Mouse (Mus musculus) MEL (cell line): ENCODE measurements around the gene Map3k12. TPM values are rescaled to one million over a fixed set of nuclear protein-coding genes. Genes with fewer than 3 reads are reported as not detected.
A peak's percentile ranks its signal among the peaks of the same experiment; 100 is the strongest.

Source experiments
- DNase-seq: peaks from one replicate; pipeline ENCODE4 v3.0.0; 2011; ENCODE audit warnings: low read depth, low spot score
- H3K27ac ChIP-seq: 2 replicates; pipeline ENCODE4 v1.5.1; 2012; ENCODE audit warnings: low read depth, mild to moderate bottlenecking, control low read depth, low read length, moderate library complexity; ENCODE audit not compliant: control insufficient read depth
- H3K27me3 ChIP-seq, 2 experiments: fragments of 150-350 bp in 1 of 2; sonication (generic) in 1 of 2; 2 replicates each; pipeline ENCODE4 v1.6.1; 2012; ENCODE audit warnings: low read length in 2 of 2, mild to moderate bottlenecking in 2 of 2, improper control_type of control experiment in 1 of 2, moderate library complexity in 1 of 2; ENCODE audit not compliant: insufficient read depth in 2 of 2, control insufficient read depth in 1 of 2
- H3K36me3 ChIP-seq, 2 experiments: 2 replicates each; pipeline ENCODE4 v1.6.1; 2012 to 2014; ENCODE audit warnings: low read length in 2 of 2, improper control_type of control experiment in 1 of 2, inconsistent platforms in 1 of 2, mild to moderate bottlenecking in 1 of 2; ENCODE audit not compliant: insufficient read depth in 2 of 2, control insufficient read depth in 1 of 2
- H3K4me1 ChIP-seq, 2 experiments: fragments of 150-350 bp in 1 of 2; sonication (generic) in 1 of 2; 2 replicates each; pipeline ENCODE4 v1.6.1; 2012; ENCODE audit warnings: low read length in 2 of 2, improper control_type of control experiment in 1 of 2, mild to moderate bottlenecking in 1 of 2; ENCODE audit not compliant: insufficient read depth in 2 of 2, control insufficient read depth in 1 of 2
- H3K4me3 ChIP-seq, 2 experiments: fragments of 150-350 bp in 1 of 2; sonication (generic) in 1 of 2; 2 replicates each; pipeline ENCODE4 v1.5.1; 2012; ENCODE audit warnings: low read depth in 2 of 2, low read length in 2 of 2, mild to moderate bottlenecking in 2 of 2, moderate library complexity in 2 of 2, control low read depth in 1 of 2, improper control_type of control experiment in 1 of 2; ENCODE audit not compliant: control insufficient read depth in 1 of 2, insufficient read depth in 1 of 2
- H3K79me2 ChIP-seq: 2 replicates; pipeline ENCODE4 v1.6.1; 2012; ENCODE audit warnings: mild to moderate bottlenecking, low read length, moderate library complexity; ENCODE audit not compliant: control insufficient read depth, poor library complexity, insufficient read depth
- H3K9ac ChIP-seq: 2 replicates; pipeline ENCODE4 v1.6.1; 2012; ENCODE audit warnings: low read depth, mild to moderate bottlenecking, control low read depth, low read length, moderate library complexity; ENCODE audit not compliant: control insufficient read depth, poor library complexity, severe bottlenecking
- H3K9me3 ChIP-seq: fragments of 150-350 bp; sonication (generic); replicated peaks from 2 replicates; pipeline ENCODE4 v1.6.1; 2012; ENCODE audit warnings: mild to moderate bottlenecking, low read length, improper control_type of control experiment, moderate library complexity; ENCODE audit not compliant: insufficient read depth
- BHLHE40 ChIP-seq: IDR thresholded peaks from 2 replicates; pipeline ENCODE4 v1.6.1; 2012; ENCODE audit warnings: low read depth, mild to moderate bottlenecking, inconsistent platforms, low read length, improper control_type of control experiment, borderline replicate concordance
- E2F4 ChIP-seq: IDR thresholded peaks from 2 replicates; pipeline ENCODE4 v1.6.1; 2011; ENCODE audit warnings: low read depth, low read length, improper control_type of control experiment, borderline replicate concordance
- EP300 ChIP-seq, 2 experiments: IDR thresholded peaks; 2 replicates each; pipeline ENCODE4 v1.6.1; 2011; ENCODE audit warnings: improper control_type of control experiment in 2 of 2, low read length in 2 of 2, low read depth in 1 of 2, mild to moderate bottlenecking in 1 of 2
- ETS1 ChIP-seq: IDR thresholded peaks from 2 replicates; pipeline ENCODE4 v1.6.1; 2012; ENCODE audit warnings: low read depth, mild to moderate bottlenecking, inconsistent platforms, low read length, improper control_type of control experiment, moderate library complexity
- JUND ChIP-seq: IDR thresholded peaks from 2 replicates; pipeline ENCODE4 v1.6.1; 2011; ENCODE audit warnings: low read depth, mild to moderate bottlenecking, improper control_type of control experiment, low read length
- KAT2A ChIP-seq: conservative IDR thresholded peaks from 2 replicates; pipeline ENCODE4 v1.6.1; 2012; ENCODE audit warnings: low read depth, low read length, improper control_type of control experiment, inconsistent platforms
- MAFK ChIP-seq: IDR thresholded peaks from 2 replicates; pipeline ENCODE4 v1.6.1; 2011; ENCODE audit warnings: low read depth, mild to moderate bottlenecking, low read length, improper control_type of control experiment, borderline replicate concordance
- MEF2A ChIP-seq: IDR thresholded peaks from 2 replicates; pipeline ENCODE4 v1.6.1; 2014; ENCODE audit warnings: low read depth, mild to moderate bottlenecking, inconsistent platforms, low read length, improper control_type of control experiment; ENCODE audit not compliant: poor library complexity, insufficient replicate concordance, severe bottlenecking; ENCODE audit errors: extremely low read depth
- MXI1 ChIP-seq: IDR thresholded peaks from 2 replicates; pipeline ENCODE4 v1.6.1; 2011; ENCODE audit warnings: mild to moderate bottlenecking, low read depth, low read length, improper control_type of control experiment
- MYB ChIP-seq: IDR thresholded peaks from 2 replicates; pipeline ENCODE4 v1.6.1; 2011; ENCODE audit warnings: mild to moderate bottlenecking, low read depth, low read length, improper control_type of control experiment
- MYC ChIP-seq: IDR thresholded peaks from 2 replicates; pipeline ENCODE4 v1.6.1; 2011; ENCODE audit warnings: low read depth, mild to moderate bottlenecking, low read length, improper control_type of control experiment, moderate library complexity
- NRF1 ChIP-seq: IDR thresholded peaks from 2 replicates; pipeline ENCODE4 v1.6.1; 2014; ENCODE audit warnings: low read depth, mild to moderate bottlenecking, inconsistent platforms, low read length, improper control_type of control experiment, moderate library complexity; ENCODE audit not compliant: poor library complexity, insufficient read depth, severe bottlenecking
- POLR2AphosphoS2 ChIP-seq: IDR thresholded peaks from 2 replicates; pipeline ENCODE4 v1.6.1; 2011; ENCODE audit warnings: low read length, improper control_type of control experiment
- RAD21 ChIP-seq: IDR thresholded peaks from 2 replicates; pipeline ENCODE4 v1.6.1; 2011; ENCODE audit warnings: mild to moderate bottlenecking, low read depth, low read length, improper control_type of control experiment
- RCOR1 ChIP-seq: IDR thresholded peaks from 2 replicates; pipeline ENCODE4 v1.6.1; 2012; ENCODE audit warnings: low read depth, mild to moderate bottlenecking, inconsistent platforms, low read length, improper control_type of control experiment
- SMC3 ChIP-seq: IDR thresholded peaks from 2 replicates; pipeline ENCODE4 v1.6.1; 2011; ENCODE audit warnings: low read depth, low read length, improper control_type of control experiment
- TAL1 ChIP-seq: IDR thresholded peaks from 2 replicates; pipeline ENCODE4 v1.6.1; 2012; ENCODE audit warnings: mild to moderate bottlenecking, inconsistent platforms, low read length, moderate library complexity, mixed read lengths
- TBP ChIP-seq: IDR thresholded peaks from 2 replicates; pipeline ENCODE4 v1.8.0; 2011; ENCODE audit warnings: low read depth, low read length, improper control_type of control experiment
- UBTF ChIP-seq: IDR thresholded peaks from 2 replicates; pipeline ENCODE4 v1.6.1; 2012; ENCODE audit warnings: low read depth, mild to moderate bottlenecking, inconsistent platforms, low read length, improper control_type of control experiment, moderate library complexity, borderline replicate concordance; ENCODE audit not compliant: insufficient read depth
- USF2 ChIP-seq, 2 experiments: IDR thresholded peaks; 2 replicates each; pipeline ENCODE4 v1.6.1; 2011 to 2012; ENCODE audit warnings: improper control_type of control experiment in 2 of 2, low read length in 2 of 2, borderline replicate concordance in 1 of 2, inconsistent platforms in 1 of 2, low read depth in 1 of 2, mild to moderate bottlenecking in 1 of 2; ENCODE audit not compliant: insufficient read depth in 1 of 2
- ZKSCAN1 ChIP-seq: IDR thresholded peaks from 2 replicates; pipeline ENCODE4 v1.6.1; 2012; ENCODE audit warnings: low read depth, mild to moderate bottlenecking, inconsistent platforms, low read length, improper control_type of control experiment, moderate library complexity
- polyA plus RNA-seq, 2 experiments: library from polyadenylated mRNA; stranded (reverse) in 1 of 2; unstranded in 1 of 2; fragments of >175 nt in 1 of 2; fragments of >200 nt in 1 of 2; gene quantifications; 2 replicates each; pipeline versions ENCODE4 v1.2.1 to v1.2.4; 2012; ENCODE audit warnings: low replicate concordance in 2 of 2, low read depth in 1 of 2; ENCODE audit not compliant: insufficient read length in 2 of 2, insufficient read depth in 1 of 2, missing spikeins in 1 of 2
- total RNA-seq: library from RNA; depleted of rRNA; stranded (reverse); fragments of 300-350 nt; gene quantifications from 2 replicates; pipeline ENCODE4 v1.2.3, GENCODE M21; 2012

Map3k12 gene
- total and polyA plus RNA-seq, 3 experiments: 1.7 to 2.8 TPM; not detected in 1

DNA sequence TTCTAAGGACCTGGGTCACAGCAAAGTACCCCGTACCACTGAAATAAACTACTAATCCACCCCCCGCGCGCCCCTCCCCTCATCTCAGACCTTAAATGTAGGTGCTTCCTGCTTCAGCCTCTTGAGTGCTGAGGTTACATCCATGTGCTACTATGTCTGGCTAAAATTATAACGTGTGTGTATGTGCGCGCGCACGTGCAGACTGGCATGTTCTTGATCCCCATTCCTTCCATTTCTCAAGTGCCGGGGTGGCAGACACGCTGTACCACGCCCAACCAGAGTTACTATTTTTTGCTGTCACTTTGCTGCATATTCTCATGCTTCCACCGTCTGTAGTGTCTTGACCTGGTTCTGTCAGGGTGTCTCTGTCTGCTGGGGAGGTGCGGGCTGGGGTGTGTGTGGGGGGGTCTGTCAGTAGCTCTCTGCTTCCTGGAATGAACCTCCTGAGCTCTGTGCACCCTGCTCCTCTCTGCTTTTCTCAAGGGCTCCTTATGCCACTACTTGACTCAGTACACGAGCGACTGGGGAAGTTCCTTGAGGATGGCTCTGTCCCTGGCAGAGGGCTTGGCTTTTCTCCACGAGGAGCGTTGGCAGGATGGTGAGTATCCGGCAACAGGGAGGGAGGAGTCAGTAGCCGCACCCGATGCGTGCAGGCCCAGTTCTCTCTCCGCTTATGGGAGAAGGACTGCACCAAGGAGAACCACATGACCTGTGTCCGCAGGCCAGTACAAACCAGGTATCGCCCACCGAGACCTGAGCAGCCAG, 65.0 kb downstream of the Map3k12 start:
- H3K9ac ChIP-seq: no peak overlapping the region
- H3K27ac ChIP-seq: no peak overlapping the region
- no peaks in the 10 kb centered on the region; the same call in 1 of the 2 replicates for H3K79me2 ChIP-seq
- H3K4me3 ChIP-seq: no peak overlapping the region
- no peaks in the 10 kb centered on the region for H3K27me3 ChIP-seq
- H3K36me3 ChIP-seq: peaks cover 0 to 3% of the 10 kb centered on the region in 2 experiments; a peak in 1 of 4 replicates
- no peaks in the 10 kb centered on the region for H3K9me3 ChIP-seq
- DNase-seq: no peak
- peaks cover 0 to 13% of the 10 kb centered on the region in 2 experiments; a peak in 2 of 4 replicates for H3K4me1 ChIP-seq
- no peak for TF ChIP-seq TBP
- TF ChIP-seq SMC3: no peak
- no peak for TF ChIP-seq KAT2A
- TF ChIP-seq MYB: no peak
- TF ChIP-seq UBTF: no peak
- no peak for TF ChIP-seq NRF1
- TF ChIP-seq RAD21: no peak
- no peak for TF ChIP-seq RCOR1
- TF ChIP-seq MXI1: no peak
- TF ChIP-seq E2F4: no peak
- TF ChIP-seq BHLHE40: no peak
- no peak for TF ChIP-seq POLR2AphosphoS2
- TF ChIP-seq JUND: no peak
- TF ChIP-seq ETS1: no peak
- TF ChIP-seq MYC: no peak
- no peak for TF ChIP-seq ZKSCAN1
- TF ChIP-seq USF2 (IDR thresholded peaks at IDR 0.05; ENCODE audit: borderline replicate concordance in 1 of 2, insufficient read depth in 1 of 2, low read depth in 1 of 2, low read length in 2 of 2): no peak
- no peak for TF ChIP-seq MEF2A
- TF ChIP-seq EP300 (IDR thresholded peaks at IDR 0.05; ENCODE audit: low read depth in 1 of 2, low read length in 2 of 2): no peak

DNA sequence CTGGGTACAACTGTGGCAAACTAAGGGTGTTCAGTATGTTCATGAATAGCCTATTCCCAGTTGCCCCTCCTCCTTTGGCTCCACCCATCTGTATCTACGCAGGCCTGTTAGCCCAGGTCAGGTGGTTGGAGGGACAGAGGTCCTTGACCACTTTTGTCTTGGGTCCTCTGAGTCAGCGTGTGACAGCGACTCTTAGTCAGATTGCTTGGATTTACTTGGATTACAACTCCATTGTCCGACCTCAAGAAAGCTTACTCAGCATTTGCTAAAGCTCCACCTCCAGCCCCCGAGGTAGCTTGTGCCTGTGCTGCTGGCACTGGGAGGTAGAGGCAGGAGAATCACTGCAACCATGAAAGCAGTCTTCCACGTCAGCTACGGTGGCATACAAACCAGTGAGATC, 65.9 kb downstream of the Map3k12 start:
- Histone ChIP-seq H3K27ac (no peak overlapping the region), H3K4me1 (peaks cover 2 to 16% of the 10 kb centered on the region in 2 experiments; a peak in 3 of 4 replicates), H3K4me3 (no peak overlapping the region), H3K36me3 (peaks cover 0 to 6% of the 10 kb centered on the region in 2 experiments; a peak in 1 of 4 replicates), H3K27me3 (no peaks in the 10 kb centered on the region), H3K9me3 (no peaks in the 10 kb centered on the region), H3K79me2 (no peaks in the 10 kb centered on the region; the same call in 1 of the 2 replicates), H3K9ac (no peak overlapping the region)
- TF ChIP-seq TAL1: no peak
- TF ChIP-seq MAFK: peak; percentile 71
- DNase-seq: no peak
